Mouse (Mus musculus) CD4-positive helper T cell, adult 2 months (primary cell): Measurements from ENCODE around the gene Cyp4a10.
"Not testable (repeated sequence)": the region's sequence is repeated elsewhere in the genome, so short reads cannot be mapped to it uniquely, and the experiment has no call there.

Experiments used
- DNase-seq: peaks from one replicate; pipeline ENCODE4 v3.0.0-alpha.2; 2012; ENCODE audit warnings: low read depth, missing footprints, low spot score

Gene Cyp4a10

DNA sequence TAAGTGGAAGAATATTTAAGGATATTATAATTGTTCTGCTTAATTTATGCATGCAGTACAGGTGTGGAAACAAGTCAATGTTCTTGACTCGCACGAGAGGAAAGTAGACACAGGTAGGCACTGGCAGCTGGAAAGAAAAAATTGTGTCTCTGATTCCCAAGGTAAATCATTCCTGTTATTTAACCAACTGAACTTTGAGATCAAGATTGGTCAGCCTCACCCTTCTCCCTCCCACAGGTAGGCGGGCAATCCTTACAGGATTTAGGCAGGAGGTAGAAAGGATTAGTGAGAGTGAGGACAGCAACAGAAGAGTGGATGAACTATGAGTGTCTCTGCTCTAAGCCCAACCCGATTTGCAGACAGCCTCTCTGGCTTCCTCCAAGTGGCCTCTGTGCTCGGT, at the start of gene Cyp4a10:
Cyp4a10 (plus strand) TSS at position 265 of the 400 bp plus-strand sequence.
- DNase-seq = not testable (repeated sequence)

DNA sequence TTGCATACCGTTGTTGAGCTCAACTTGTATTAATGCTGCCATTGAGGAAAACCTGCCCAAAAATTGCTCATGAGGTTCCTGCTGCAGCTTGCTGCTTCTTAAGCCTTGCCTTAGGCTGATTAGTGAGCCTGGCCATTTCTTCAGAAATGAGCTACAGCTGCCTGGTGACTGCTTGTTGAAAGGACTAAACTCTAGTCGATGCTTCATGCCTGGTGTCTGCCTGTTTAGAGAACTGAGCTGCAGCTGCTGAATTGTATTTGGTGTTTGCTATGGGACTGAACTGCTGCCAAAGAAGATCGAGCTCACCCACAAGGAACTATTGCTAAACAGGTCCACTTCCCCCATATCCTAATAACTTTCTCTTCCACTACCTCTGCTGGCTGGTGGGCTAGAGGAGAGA, 44.5 kb upstream of the Cyp4a10 start:
- DNase-seq = not testable (repeated sequence)

DNA sequence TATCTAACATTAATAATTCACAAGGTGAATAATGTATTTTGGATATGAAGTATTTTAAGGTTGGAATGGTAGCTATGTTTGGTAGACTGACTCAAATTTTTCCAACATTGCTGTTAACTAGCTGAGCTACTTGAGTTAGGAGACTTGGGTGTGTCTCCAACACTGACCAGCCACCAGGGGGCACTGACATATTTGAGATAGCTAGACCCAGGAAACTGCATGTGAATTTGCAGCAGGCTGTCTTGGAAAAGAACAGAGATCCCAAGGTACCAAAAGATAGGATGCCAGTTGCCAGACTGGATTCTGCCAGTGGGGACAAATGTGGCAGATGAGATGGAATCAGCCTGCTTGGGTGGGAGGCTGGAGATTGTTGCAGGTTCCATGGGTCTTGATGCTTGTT, 42.0 kb upstream of the Cyp4a10 start:
- not testable (repeated sequence) for DNase-seq

DNA sequence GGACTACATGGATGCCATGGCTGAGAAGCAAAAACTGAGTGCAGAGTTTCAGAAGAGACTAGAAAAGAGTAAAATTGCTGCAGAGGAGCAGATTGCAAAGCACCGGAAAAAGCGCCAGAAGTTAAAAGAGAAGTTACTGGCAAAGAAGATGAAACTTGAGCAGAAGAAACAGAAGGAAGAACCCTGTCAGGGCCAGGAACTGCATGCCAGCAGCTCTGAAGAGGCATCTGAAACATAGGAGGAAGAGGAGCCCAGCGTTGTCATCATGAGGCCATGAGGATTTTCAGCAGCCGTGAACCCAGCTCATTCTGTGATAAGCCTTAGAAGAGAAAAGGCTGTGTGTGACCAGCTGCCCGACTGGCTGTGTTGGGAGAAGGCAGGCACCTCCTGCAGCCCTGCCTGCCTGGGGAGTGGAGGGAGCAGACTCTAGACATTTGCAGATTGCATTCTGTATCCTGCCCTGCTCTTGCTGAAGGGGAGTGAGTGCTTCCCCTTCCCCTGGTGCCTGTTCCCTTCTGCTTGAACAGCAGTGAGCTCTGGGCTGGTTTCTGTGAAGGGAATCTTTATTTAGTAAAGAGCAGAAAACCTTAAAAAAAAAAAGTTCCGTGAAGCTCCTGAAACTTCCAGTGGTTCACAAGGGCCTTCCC, 36.9 kb upstream of the Cyp4a10 start:
- DNase-seq = no peak

DNA sequence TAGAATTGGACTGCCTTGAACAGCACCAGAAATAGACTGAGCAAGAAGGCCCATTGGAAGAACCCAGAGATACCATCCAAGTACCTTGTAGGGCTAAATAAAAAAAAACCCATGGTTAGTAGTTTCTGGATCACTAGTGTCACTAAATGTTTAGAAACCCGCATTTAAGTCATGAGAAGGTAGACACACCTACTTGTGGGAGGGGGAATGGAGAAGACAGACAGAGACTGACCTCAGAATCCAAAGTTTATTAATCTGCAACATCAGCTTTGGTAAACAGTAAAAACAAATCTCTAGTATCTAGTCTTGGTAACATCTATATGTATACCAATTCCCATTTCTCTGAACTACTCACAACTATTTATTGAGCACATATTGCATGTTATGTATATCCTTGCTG, 22.1 kb upstream of the Cyp4a10 start, which contains the start of gene Cyp4a14:
Cyp4a14 (minus strand) TSS at position 142 of the 400 bp plus-strand sequence.
- no peak for DNase-seq

DNA sequence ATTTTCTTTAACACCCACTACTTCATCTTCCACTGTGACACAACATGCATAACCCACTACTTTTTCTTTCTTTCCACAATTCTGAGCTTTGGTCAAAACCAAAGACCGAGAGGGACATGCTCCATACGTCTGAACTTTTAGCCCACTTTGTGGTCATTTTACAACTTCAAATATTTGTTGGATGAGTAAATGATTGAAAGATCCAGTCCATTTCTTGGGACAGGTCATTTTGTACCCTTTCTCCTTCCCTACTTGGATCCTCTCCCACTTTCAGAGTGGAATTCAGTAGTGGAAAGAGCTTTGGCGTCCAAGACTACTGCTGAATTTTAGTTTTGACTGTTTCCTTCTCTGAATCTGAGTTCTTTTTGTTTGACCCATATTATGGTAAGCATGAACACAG, 20.6 kb upstream of the Cyp4a10 start:
- no peak for DNase-seq

DNA sequence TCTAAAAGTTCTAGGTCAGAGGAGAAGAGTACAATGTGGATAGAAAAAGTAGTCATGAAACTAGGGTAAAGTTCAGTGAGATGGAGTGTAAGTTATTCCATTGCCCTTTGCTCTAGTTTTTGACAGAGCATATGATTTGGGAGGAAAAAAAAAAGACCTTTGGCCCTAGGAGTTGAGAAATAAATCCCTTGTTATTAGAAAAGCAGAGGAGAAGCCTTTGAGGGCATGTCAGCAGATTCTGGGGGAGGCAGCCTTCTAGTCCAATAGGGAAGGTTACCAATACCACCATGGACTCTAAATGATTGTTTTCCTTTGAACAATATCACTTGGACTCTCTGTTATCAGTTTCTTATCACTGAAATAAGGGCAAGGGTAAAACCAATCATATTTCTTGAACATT, 4.1 kb upstream of the Cyp4a10 start:
- DNase-seq = not testable (repeated sequence)

DNA sequence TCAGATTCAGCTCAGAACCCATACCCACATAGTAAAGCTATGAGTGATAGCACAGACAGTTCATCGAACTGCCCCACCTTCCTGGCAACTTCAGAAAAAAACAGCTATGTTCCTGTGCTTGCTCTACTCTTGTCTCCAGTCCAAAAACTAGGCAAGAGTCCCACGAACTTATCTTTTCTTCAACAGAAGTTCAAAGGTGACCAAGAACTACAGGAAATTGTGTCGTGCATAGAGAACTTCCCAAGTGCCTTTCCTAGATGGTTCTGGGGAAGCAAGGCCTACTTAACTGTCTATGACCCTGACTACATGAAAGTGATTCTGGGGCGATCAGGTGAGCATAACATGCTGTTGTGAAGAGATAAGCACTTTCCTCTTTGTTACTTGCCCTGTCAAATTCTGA, 1.4 kb downstream of the Cyp4a10 start:
- no peak for DNase-seq

DNA sequence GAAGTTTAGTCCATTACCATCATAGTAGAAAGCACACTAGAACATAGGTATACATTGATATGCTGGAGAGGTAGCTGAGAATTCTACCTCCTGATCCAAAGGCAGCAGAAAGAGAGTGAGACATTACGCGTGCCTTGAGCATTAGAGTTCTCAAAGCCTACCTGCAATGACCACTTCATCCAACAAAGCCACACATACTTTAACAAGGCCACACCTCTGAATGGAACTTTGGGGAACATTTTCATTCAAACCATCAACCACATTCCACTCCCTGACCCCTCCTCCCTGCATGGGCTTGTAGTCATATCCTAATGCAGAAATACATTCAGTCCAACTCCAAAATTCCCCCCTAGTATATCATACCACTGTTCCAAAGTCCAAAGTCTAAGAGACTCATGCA, 3.7 kb downstream of the Cyp4a10 start:
- DNase-seq = no peak

DNA sequence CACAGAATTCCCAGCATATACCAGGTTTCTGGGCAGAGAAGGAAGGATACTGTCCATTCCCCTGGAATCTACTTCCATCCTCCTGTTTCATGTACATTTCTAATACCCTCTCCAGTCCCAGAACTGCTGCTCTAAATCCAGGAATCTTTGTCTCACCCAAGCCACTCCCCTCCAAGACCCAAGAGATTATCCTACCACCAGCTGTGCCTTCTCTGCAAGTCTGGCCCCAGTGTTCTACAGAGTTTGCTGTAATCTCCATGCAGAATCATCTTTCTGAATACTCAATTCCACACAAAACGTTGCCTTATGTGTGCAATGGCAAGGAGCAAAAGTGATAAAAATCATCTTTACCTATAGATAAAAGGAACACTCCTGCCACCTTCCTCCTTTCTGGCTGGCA, 27.0 kb downstream of the Cyp4a10 start:
- DNase-seq = no peak

DNA sequence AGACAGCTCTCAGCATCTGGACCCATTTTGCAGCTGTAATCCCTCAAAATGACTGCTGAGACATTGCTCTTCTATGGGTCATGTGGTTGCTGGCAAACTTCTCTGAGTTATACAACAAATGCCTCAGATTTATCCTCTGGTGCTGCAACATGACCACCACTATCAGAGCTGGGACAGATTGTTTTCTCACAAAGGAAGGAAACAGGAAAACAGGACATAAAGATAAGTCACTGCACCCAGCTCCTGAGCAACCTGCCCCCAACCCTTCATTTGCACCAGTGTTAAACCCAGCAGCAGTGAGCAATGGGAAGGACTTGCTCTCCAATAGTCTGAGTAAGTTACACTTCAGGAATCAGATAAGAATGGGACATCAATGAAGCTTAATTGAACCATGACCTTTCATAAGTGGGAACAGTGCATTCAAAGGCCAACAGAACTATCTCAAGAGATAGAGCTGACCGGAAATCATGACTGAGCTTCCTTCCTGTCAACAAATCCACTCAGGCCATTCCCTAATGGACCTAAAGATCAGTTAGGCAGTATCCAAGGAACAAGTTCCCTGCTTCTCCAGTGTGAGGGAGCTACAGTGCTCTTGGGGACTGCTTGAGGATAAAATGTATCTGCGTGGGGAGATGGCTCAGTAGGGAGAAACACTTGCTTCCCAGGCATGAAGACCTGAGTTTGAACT, 28.2 kb downstream of the Cyp4a10 start:
- no peak for DNase-seq

DNA sequence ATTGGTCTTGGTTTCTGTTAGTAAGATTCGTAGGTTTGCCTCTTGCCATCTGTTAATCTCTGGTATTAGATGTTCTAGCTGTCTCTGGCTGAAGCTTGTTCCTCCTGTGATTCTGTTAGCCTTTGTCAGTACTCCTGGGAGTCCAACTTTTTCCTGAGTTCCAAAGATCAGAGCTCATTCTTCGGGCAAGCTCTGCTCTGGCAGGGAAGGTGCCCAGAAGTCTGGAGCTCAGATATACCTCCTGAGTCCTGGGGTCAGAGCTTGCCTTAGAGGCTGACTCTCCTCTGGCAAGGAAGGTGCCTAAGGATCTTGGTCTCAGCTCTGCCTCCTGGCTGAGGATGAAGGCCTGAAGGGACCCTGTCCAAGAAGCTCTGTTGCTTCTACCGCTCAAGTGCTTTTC, 34.7 kb downstream of the Cyp4a10 start:
- DNase-seq = no peak

DNA sequence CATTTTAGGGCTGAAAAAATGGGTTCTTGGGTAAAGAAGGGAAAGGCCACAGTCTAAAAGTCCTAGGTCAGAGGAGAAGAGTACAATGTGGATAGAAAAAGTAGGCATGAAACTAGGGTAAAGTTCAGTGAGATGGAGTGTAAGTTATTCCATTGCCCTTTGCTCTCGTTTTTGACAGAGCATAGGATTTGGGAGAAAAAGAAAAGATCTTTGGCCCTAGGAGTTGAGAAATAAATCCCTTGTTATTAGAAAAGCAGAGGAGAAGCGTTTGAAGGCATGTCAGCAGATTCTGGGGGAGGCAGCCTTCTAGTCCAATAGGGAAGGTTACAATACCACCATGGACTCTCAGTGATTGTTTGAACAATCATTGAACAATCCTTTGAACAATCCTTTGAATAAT, 37.4 kb downstream of the Cyp4a10 start:
- DNase-seq = no peak

DNA sequence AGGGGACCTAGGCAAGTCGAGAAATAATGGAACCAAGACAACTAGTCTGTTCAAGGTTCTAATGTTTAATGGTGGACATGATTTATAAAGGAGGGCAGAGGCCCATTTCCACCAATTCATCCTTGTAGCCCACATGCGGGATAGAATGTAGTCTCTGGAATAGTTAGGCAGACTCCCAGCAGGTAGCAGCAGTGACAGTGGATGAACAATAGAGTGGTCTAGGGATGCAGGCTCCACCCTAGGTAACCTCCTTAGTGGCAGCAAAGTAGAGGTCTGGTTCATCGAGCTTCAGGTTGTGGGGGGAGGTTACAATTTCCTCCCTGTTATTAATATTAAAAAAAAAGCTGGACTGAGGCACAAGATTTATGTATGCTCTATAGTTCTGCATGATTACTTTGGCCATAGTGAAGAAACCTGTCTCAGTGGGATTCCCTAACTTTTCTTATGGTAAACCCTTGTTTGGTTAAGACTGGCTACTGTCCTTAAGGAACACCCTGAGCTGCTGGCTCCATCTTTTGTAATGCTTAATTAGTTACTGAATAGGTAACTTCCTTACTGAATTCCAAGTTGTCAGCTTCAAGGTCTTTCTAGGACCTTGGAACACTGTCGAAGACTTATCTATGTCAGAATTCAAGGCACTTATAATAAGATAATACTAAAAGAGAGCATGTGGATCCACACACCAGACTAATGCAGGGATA, 39.9 kb downstream of the Cyp4a10 start:
- no peak for DNase-seq

DNA sequence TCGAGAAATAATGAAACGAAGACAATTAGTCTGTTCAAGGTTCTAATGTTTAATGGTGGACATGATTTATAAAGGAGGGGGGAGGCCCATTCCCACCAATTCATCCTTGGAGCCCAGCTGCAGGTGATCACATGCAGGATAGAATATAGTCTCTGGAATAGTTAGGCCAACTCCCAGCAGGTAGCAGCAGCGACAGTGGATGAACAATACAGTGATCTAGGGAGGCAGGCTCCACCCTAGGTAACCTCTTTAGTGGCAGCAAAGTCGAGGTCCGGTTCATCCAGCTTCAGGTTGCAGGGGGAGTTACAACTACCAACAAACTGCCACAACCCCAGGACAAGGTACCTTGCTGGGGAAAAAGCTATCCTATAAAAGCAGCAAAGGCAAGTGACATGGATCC, 43.2 kb downstream of the Cyp4a10 start:
- not testable (repeated sequence) for DNase-seq

DNA sequence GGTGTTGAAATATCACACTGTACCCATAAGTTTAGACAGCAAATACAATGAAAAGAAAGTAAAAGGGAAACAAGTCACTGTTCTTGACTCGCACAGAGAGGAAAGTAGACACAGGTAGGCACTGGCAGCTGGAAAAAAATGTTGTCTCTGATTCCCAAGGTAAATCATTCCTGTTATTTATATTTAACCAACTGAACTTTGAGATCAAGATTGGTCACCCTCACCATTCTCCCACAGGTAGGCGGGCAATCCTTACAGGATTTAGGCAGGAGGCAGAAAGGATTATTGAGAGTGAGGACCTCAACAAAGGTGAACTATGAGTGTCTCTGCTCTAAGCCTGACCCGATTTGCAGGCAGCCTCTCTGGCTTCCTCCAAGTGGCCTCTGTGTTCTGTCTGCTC, 45.3 kb downstream of the Cyp4a10 start, which contains the start of gene Cyp4a31:
Cyp4a31 (plus strand) TSS at position 249 of the 400 bp plus-strand sequence.
- no peak for DNase-seq

DNA sequence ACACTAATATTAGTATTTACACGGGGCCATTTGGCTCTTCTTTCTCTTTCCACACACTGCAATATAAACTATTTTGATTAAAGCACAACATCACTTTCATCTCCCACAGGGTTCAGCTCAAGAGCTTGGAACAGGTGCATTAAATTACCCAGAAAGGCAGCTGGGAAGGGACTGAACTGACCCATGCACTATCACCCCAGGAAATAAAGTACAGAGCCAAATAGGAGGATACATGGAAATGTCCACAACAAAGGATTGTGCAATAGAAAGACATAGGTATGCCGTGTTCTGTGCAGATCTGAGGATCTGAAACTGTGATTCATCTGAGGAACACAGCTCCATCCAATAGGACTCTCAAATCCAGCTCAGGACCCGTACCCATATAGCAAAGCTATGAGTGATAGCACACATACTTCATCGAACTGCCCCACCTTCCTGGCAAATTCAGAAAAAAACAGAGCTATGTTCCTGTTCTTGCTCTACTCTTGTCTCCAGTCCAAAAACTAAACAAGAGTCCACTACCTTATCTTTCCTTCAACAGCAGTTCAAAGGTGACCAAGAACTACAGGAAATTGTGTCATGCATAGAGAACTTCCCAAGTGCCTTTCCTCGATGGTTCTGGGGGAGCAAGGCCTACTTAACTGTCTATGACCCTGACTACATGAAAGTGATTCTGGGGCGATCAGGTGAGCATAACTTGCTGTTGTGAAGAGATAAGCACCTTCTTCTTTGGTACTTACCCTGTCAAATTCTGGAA, 46.6 kb downstream of the Cyp4a10 start:
- DNase-seq = not testable (repeated sequence)

DNA sequence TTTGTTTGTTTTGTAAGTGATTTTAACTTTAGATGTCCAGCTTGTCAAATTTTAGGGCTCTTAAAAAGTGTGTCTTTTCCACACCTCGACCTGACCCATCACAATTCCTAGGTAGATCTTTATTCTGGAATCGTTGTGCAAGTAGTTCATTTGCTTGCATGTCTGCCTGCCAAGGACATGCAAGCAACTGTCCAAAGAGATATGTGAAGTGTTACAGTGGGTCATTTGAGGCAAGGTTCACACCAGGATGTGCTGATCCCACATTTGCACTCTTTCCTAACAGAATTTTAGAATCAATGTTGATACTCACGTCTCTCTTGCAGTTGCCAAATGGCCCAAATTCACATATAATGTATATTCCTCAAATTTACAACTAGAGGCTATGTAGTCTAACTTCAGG, 57.2 kb downstream of the Cyp4a10 start:
- DNase-seq = no peak

DNA sequence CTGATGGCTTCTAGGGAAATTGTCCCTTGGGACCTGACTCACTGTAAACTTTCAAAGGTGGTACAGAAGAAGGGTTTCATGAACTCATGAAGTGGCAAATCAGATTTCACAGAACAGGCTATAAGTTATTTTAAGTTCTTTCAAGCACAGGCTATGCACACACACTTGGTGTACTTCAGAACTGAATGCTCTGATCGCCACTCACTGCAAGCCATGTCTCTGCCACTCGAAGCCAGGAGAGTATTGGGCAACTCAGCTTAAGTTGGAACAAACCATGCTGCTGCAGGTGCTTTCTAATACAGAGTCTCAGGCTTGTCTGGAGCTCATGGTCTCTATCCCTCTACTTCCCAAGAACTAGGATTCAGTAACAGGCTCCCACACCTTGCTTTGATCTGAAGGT, 57.7 kb downstream of the Cyp4a10 start:
- no peak for DNase-seq

DNA sequence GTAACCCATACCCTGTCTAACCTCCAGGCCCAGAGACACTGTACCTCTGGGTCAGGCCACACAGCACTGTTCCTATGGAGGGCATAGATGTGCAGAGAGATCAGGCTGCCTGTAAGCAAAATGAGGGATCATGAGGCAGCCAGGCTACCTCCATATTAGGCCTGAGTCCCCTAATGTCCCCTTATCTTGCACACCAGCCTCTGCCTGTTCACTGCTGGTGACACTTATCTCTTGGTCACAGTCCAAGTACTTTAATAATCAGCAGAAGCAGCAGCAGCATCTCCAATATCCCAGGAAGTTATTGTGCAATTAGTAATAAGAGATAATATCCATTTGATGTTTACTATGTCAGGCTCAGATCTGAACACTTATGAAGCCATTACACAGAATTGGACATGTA, 65.0 kb downstream of the Cyp4a10 start:
- DNase-seq = no peak
